Mouse (Mus musculus) liver, adult 2 months (tissue): ENCODE measurements around the gene Appbp2. TPM values are rescaled to one million over a fixed set of nuclear protein-coding genes. Genes with fewer than 3 reads are reported as not detected.
"Not testable (repeated sequence)": the region's sequence is repeated elsewhere in the genome, so short reads cannot be mapped to it uniquely, and the experiment has no call there.

Experiments used
- DNase-seq: peaks from one replicate; pipeline ENCODE4 v3.0.0-alpha.2; 2011; ENCODE audit warnings: low read depth, low spot score; ENCODE audit errors: extremely low read depth
- H3K27ac ChIP-seq: fragments of 200-500 bp; replicated peaks from 2 replicates; pipeline ENCODE4 v1.5.1; 2012; ENCODE audit warnings: low read depth, mild to moderate bottlenecking, control low read depth, inconsistent platforms, low read length; ENCODE audit not compliant: insufficient read depth
- H3K27me3 ChIP-seq: fragments of 200-500 bp; 2 replicates; pipeline ENCODE4 v1.6.1; 2012; ENCODE audit warnings: mild to moderate bottlenecking, moderate library complexity, low read length, inconsistent platforms; ENCODE audit not compliant: control insufficient read depth, insufficient read depth
- H3K36me3 ChIP-seq: fragments of 200-500 bp; 2 replicates; pipeline ENCODE4 v1.6.1; 2012; ENCODE audit warnings: low read length, inconsistent platforms; ENCODE audit not compliant: control insufficient read depth, insufficient read depth
- H3K4me1 ChIP-seq: fragments of 200-500 bp; 2 replicates; pipeline ENCODE4 v1.6.1; 2011; ENCODE audit warnings: low read length; ENCODE audit not compliant: control insufficient read depth, insufficient read depth
- H3K4me3 ChIP-seq: fragments of 200-500 bp; 2 replicates; pipeline ENCODE4 v1.5.1; 2011; ENCODE audit warnings: low read depth, mild to moderate bottlenecking, control low read depth, low read length, moderate library complexity; ENCODE audit not compliant: insufficient read depth
- H3K79me2 ChIP-seq: fragments of 200-500 bp; 2 replicates; pipeline ENCODE4 v1.6.1; 2012; ENCODE audit warnings: inconsistent platforms, mild to moderate bottlenecking, low read length, moderate library complexity; ENCODE audit not compliant: control insufficient read depth, insufficient read depth
- H3K9ac ChIP-seq: fragments of 200-500 bp; 2 replicates; pipeline ENCODE4 v1.6.1; 2012; ENCODE audit warnings: low read depth, mild to moderate bottlenecking, control low read depth, inconsistent platforms, low read length
- CTCF ChIP-seq: fragments of 200-500 bp; IDR thresholded peaks from 2 replicates; pipeline ENCODE4 v1.5.1; 2011; ENCODE audit warnings: low read depth, low read length, control low read depth
- POLR2A ChIP-seq: fragments of 200-500 bp; IDR thresholded peaks from 2 replicates; pipeline ENCODE4 v1.6.1; 2011; ENCODE audit warnings: low read length, control low read depth; ENCODE audit not compliant: insufficient read depth; ENCODE audit errors: extremely low read depth
- WGBS: fragments of 180-500 bp; shearing (Covaris S2); methylation state at CpG from one replicate; pipeline ENCODE4 v1.1.7; 2018; 5-methylcytosine and 5-hydroxymethylcytosine counted together
- polyA plus RNA-seq: library from polyadenylated mRNA; depleted of rRNA; stranded (reverse); fragments of >200 nt; gene quantifications from 2 replicates; pipeline ENCODE4 v1.2.3, GENCODE M21; 2012
- total RNA-seq: library from RNA; depleted of rRNA; stranded (reverse); fragments of >200 nt; gene quantifications from 2 replicates; pipeline ENCODE4 v1.2.3, GENCODE M21; 2014

Gene Appbp2
- total and polyA plus RNA-seq, 2 experiments, result 5.5 to 10.5 TPM

GRCm38 (mm10) chr11:85167503-85167902 is 67.4 kb downstream of the Appbp2 start:
- Histone ChIP-seq H3K4me1 (peaks cover 5% of the 10 kb centered on the region), H3K79me2 (no peaks in the 10 kb centered on the region), H3K27me3 (no peaks in the 10 kb centered on the region), H3K4me3 (no peak overlapping the region), H3K27ac (no peak overlapping the region), H3K9ac (no peak overlapping the region), H3K36me3 (no peaks in the 10 kb centered on the region)
- DNase-seq, result no peak
- TF ChIP-seq POLR2A (no peak), CTCF (no peak)
- 68% methylated on average over 1 of the region's 1 CpGs for WGBS

GRCm38 (mm10) chr11:85164371-85164770 is 70.6 kb downstream of the Appbp2 start:
- no peaks in the 10 kb centered on the region for H3K36me3 ChIP-seq
- H3K4me3 ChIP-seq, result no peak overlapping the region
- no peaks in the 10 kb centered on the region for H3K4me1 ChIP-seq
- TF ChIP-seq CTCF (no peak), POLR2A (no peak)
- H3K9ac ChIP-seq, result no peak overlapping the region
- no peaks in the 10 kb centered on the region for H3K27me3 ChIP-seq
- H3K27ac ChIP-seq, result no peak overlapping the region
- H3K79me2 ChIP-seq, result no peaks in the 10 kb centered on the region
- no peak for DNase-seq

- WGBS, result 93% methylated on average over 1 of the region's 1 CpGs
Observed at GRCm38 (mm10) chr11:85163014-85163413, 71.9 kb downstream of the Appbp2 start.

GRCm38 (mm10) chr11:85157301-85157700 is 77.6 kb downstream of the Appbp2 start:
- no peak for DNase-seq
- Histone ChIP-seq H3K4me1 (no peaks in the 10 kb centered on the region), H3K27me3 (no peaks in the 10 kb centered on the region), H3K79me2 (no peaks in the 10 kb centered on the region), H3K36me3 (no peaks in the 10 kb centered on the region), H3K4me3 (no peak overlapping the region), H3K27ac (no peak overlapping the region), H3K9ac (no peak overlapping the region)
- 84% methylated on average over 2 of the region's 2 CpGs for WGBS
- no peak for TF ChIP-seq POLR2A
- no peak for TF ChIP-seq CTCF

More at GRCm38 (mm10) chr11:85163014-85163413, 71.9 kb downstream of the Appbp2 start:
- not testable (repeated sequence) for H3K27ac ChIP-seq, H3K79me2 ChIP-seq, H3K9ac ChIP-seq, H3K4me1 ChIP-seq, H3K27me3 ChIP-seq, DNase-seq, H3K4me3 ChIP-seq, H3K36me3 ChIP-seq

- TF ChIP-seq POLR2A (no peak), CTCF (no peak)
- 93% methylated on average over 2 of the region's 2 CpGs for WGBS
- H3K9ac ChIP-seq, result no peak overlapping the region
- DNase-seq, result no peak
- no peaks in the 10 kb centered on the region for H3K4me1 ChIP-seq
- H3K27ac ChIP-seq, result no peak overlapping the region
- H3K27me3 ChIP-seq, result no peaks in the 10 kb centered on the region
- no peaks in the 10 kb centered on the region for H3K79me2 ChIP-seq
- no peaks in the 10 kb centered on the region for H3K36me3 ChIP-seq
- no peak overlapping the region for H3K4me3 ChIP-seq
Observed at GRCm38 (mm10) chr11:85152256-85152930, 82.5 kb downstream of the Appbp2 start.
